Mouse (Mus musculus): ENCODE results near the gene Car10. TPM values are rescaled to one million over a fixed set of nuclear protein-coding genes. Genes with fewer than 3 reads are reported as not detected.

The Car10 gene
- polyA plus RNA-seq (2012; ENCODE audit: low replicate concordance): not detected in 2 replicates

GRCm38 (mm10) chr11:93097941-93098828 is at the start of gene Car10:
Gene Car10, plus strand, starts transcription at chr11:93098028.

Data from hematopoietic multipotent progenitor cell, adult 10-12 weeks (in vitro differentiated cells).